Mouse (Mus musculus) heart, embryonic 13.5 days (tissue): ENCODE measurements around the gene Cyp3a57. TPM values are rescaled to one million over a fixed set of nuclear protein-coding genes. Genes with fewer than 3 reads are reported as not detected.
"Not testable (repeated sequence)": the region's sequence is repeated elsewhere in the genome, so short reads cannot be mapped to it uniquely, and the experiment has no call there.

Experiments
- ATAC-seq: fragments of 200-750 bp; cut with Nextera tagmentation; 2 replicates; pipeline ENCODE4 v1.8.0; 2017; ENCODE audit warnings: moderate TSS enrichment; ENCODE audit not compliant: insufficient number of reproducible peaks, low FRiP score, low TSS enrichment; ENCODE audit errors: extremely low read depth
- H3K27ac ChIP-seq: fragments of 300-500 bp; sonication (generic); replicated peaks from 2 replicates; pipeline ENCODE4 v1.5.1; 2015; ENCODE audit warnings: moderate library complexity, mild to moderate bottlenecking, inconsistent platforms
- H3K27me3 ChIP-seq: fragments of 300-500 bp; sonication (generic); replicated peaks from 2 replicates; pipeline ENCODE4 v1.6.1; 2015; ENCODE audit warnings: mild to moderate bottlenecking, inconsistent platforms
- H3K36me3 ChIP-seq: fragments of 300-500 bp; sonication (generic); 2 replicates; pipeline ENCODE4 v1.6.1; 2015; ENCODE audit warnings: mild to moderate bottlenecking, inconsistent platforms
- H3K4me1 ChIP-seq: fragments of 300-500 bp; sonication (generic); 2 replicates; pipeline ENCODE4 v1.6.1; 2015; ENCODE audit warnings: inconsistent platforms
- H3K4me2 ChIP-seq: fragments of 300-500 bp; sonication (generic); 2 replicates; pipeline ENCODE4 v1.6.1; 2015; ENCODE audit warnings: inconsistent platforms, mild to moderate bottlenecking, moderate library complexity
- H3K4me3 ChIP-seq: fragments of 300-500 bp; sonication (generic); 2 replicates; pipeline ENCODE4 v1.5.1; 2015; ENCODE audit warnings: moderate library complexity, mild to moderate bottlenecking, inconsistent platforms
- H3K9ac ChIP-seq: fragments of 300-500 bp; sonication (generic); 2 replicates; pipeline ENCODE4 v1.6.1; 2015; ENCODE audit warnings: inconsistent platforms, mild to moderate bottlenecking, moderate library complexity
- H3K9me3 ChIP-seq: fragments of 300-500 bp; sonication (generic); 2 replicates; pipeline ENCODE4 v1.6.1; 2016; ENCODE audit warnings: inconsistent platforms
- WGBS: fragments of 180-500 bp; shearing (Covaris S2); methylation state at CpG from one replicate; pipeline ENCODE4 v1.1.7; 2015; ENCODE audit warnings: mixed read lengths; 5-methylcytosine and 5-hydroxymethylcytosine counted together
- polyA plus RNA-seq: library from polyadenylated mRNA; unstranded; fragments of >200 nt; fragmentation: Nextera tagmentation; extraction: Ambion mirVana; gene quantifications from 2 replicates; pipeline ENCODE4 v1.2.1, GENCODE M21; 2015

Cyp3a57 gene
- polyA plus RNA-seq = not detected in 2 replicates

- no peaks in the 10 kb centered on the region for H3K4me1 ChIP-seq
- no peak within 1 kb of the TSS for H3K27ac ChIP-seq
- H3K4me2 ChIP-seq = no peak within 1 kb of the TSS
- WGBS = 65% methylated on average over 1 of the region's 1 CpGs
- no peaks in the 10 kb centered on the region for H3K36me3 ChIP-seq
- H3K27me3 ChIP-seq = no peaks in the 10 kb centered on the region
- no peak for ATAC-seq
- no peak within 1 kb of the TSS for H3K4me3 ChIP-seq
- H3K9me3 ChIP-seq = peaks cover 5% of the 10 kb centered on the region; the same call in 1 of the 2 replicates
- no peak within 1 kb of the TSS for H3K9ac ChIP-seq
Observed at GRCm38 (mm10) chr5:145344941-145345340, at the start of gene Cyp3a57. Cyp3a57 (plus strand) TSS chr5:145345279.

DNA sequence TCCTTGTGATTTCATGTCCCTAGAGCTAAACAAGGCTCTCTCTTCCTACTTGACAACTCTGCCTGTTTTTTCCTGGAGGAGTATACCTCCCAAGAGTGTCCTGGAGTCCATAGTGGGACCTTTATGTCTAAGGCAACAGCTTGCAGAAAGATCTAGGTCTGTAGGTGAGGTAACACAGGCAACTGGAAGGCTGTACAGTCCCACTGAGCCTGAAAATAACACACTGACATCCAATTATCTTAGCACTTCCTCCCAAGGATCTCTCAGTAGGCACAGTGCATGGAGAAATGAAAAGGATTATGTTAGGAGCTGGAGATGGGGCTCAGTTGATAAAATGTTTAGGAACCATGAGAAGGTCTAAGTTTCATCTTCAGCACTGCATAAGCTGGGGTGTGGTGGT is 44.6 kb upstream of the Cyp3a57 start:
- H3K4me2 ChIP-seq = no peak overlapping the region
- H3K9me3 ChIP-seq = no peaks in the 10 kb centered on the region
- H3K27me3 ChIP-seq = no peaks in the 10 kb centered on the region
- H3K36me3 ChIP-seq = peaks cover 3% of the 10 kb centered on the region; the same call in 1 of the 2 replicates
- no peaks in the 10 kb centered on the region for H3K4me1 ChIP-seq
- ATAC-seq = no peak
- no peak overlapping the region for H3K9ac ChIP-seq
- H3K27ac ChIP-seq = no peak overlapping the region
- H3K4me3 ChIP-seq = no peak overlapping the region

- not testable (repeated sequence) for H3K27me3 ChIP-seq, H3K9ac ChIP-seq, H3K4me1 ChIP-seq, ATAC-seq, H3K4me3 ChIP-seq, H3K27ac ChIP-seq, H3K36me3 ChIP-seq, H3K4me2 ChIP-seq, H3K9me3 ChIP-seq
- WGBS = 69% methylated on average over 4 of the region's 4 CpGs
Observed at GRCm38 (mm10) chr5:145301796-145302195, 43.3 kb upstream of the Cyp3a57 start.

DNA sequence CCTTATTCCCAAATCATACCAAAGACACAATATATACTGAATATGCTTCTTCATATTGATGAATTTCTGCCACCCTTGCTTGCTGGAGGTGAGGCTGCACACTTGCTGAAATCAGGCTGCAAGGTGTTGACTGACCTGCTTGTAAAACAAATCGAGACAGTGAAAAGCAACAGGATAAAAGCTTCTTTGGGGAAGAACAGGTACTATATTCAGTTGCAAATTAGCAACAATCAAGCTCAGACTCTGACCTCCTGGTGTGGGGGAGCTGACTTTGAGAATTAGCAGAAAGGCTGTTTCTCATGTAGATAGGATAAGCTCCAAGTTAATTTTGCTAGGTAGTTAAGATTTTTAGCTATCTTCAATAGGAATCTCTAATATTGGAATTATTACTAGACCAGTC is 42.7 kb upstream of the Cyp3a57 start:
- Histone ChIP-seq H3K9ac (no peak overlapping the region), H3K4me1 (no peaks in the 10 kb centered on the region), H3K27me3 (no peaks in the 10 kb centered on the region), H3K36me3 (no peaks in the 10 kb centered on the region), H3K4me2 (no peak overlapping the region), H3K4me3 (no peak overlapping the region), H3K9me3 (no peaks in the 10 kb centered on the region), H3K27ac (no peak overlapping the region)
- no peak for ATAC-seq
- 66% methylated on average over 1 of the region's 1 CpGs for WGBS

DNA sequence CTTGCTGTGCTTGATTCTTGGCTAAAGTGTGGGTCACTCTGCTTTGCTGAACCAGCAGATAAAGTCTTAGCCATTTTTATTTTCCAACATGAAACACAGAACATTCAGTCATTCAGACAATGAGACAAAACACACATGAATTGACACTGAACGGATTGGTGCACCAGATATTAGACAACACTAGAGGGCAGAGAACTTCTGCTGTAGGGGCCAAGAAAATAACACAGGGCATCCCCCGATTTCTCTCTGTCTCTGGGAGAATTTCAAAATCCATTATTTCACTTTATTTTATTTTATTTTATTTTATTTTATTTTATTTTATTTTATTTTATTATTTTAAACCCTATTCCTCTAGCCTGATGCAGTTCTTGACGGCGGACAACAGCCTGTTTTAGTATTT is 38.1 kb upstream of the Cyp3a57 start:
- H3K36me3 ChIP-seq, H3K4me1 ChIP-seq, H3K27ac ChIP-seq, H3K4me2 ChIP-seq, H3K27me3 ChIP-seq, ATAC-seq, H3K9ac ChIP-seq, H3K4me3 ChIP-seq, H3K9me3 ChIP-seq: not testable (repeated sequence)
- WGBS = 75% methylated on average over 4 of the region's 4 CpGs

DNA sequence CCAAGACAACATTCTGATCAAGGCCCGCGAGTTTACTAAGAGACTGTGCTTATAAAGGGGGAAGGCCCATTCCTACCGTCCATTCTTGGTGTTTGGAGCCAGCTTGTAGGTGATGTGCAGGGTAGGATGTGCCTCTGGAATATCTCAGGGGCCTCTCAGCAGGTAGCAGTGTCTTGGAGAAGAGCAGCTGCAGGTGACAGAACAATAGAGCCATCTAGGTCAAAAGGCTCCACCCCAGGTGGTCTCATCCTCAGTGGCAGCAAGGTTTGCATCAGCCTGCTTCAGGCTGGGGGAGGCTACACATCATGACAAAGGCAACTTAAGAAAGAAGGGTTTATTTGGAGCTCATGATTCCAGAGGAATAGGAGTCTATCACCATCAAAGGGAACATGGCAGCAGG is 37.3 kb upstream of the Cyp3a57 start:
- H3K9me3 ChIP-seq, H3K4me3 ChIP-seq, H3K36me3 ChIP-seq, H3K4me2 ChIP-seq, H3K27me3 ChIP-seq, ATAC-seq, H3K4me1 ChIP-seq, H3K27ac ChIP-seq, H3K9ac ChIP-seq: not testable (repeated sequence)
- 78% methylated on average over 3 of the region's 3 CpGs for WGBS

DNA sequence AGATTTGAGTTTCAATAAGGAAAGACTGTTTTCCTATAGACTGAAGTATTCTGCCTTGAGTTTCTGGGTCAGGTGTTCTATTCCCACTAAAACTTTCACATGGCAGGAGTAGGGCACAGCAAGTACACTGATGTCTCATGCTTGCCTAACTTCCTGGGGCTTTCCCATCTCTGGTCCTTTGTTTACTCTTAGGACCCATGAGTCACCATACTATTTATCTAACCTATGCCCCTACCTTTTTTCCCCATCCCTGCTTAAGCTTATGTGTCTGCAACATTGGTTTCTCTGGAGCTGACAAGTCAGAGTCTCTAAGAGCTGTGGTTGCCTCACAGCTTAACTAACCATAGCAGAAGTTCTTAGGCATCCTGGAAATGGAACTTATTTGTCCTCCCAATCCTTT is 31.2 kb upstream of the Cyp3a57 start:
- Histone ChIP-seq H3K36me3 (no peaks in the 10 kb centered on the region), H3K9ac (no peak overlapping the region), H3K4me2 (no peak overlapping the region), H3K9me3 (peaks cover 16% of the 10 kb centered on the region), H3K4me3 (no peak overlapping the region), H3K27me3 (no peaks in the 10 kb centered on the region), H3K27ac (no peak overlapping the region), H3K4me1 (no peaks in the 10 kb centered on the region)
- no peak for ATAC-seq

- ATAC-seq = no peak
- no peak overlapping the region for H3K4me2 ChIP-seq
- no peaks in the 10 kb centered on the region for H3K4me1 ChIP-seq
- no peaks in the 10 kb centered on the region for H3K36me3 ChIP-seq
- peaks cover 22% of the 10 kb centered on the region for H3K9me3 ChIP-seq
- H3K9ac ChIP-seq = no peak overlapping the region
- WGBS = 71% methylated on average over 1 of the region's 1 CpGs
- no peaks in the 10 kb centered on the region for H3K27me3 ChIP-seq
- no peak overlapping the region for H3K27ac ChIP-seq
- H3K4me3 ChIP-seq = no peak overlapping the region
Observed at GRCm38 (mm10) chr5:145317141-145317540, 27.9 kb upstream of the Cyp3a57 start.

DNA sequence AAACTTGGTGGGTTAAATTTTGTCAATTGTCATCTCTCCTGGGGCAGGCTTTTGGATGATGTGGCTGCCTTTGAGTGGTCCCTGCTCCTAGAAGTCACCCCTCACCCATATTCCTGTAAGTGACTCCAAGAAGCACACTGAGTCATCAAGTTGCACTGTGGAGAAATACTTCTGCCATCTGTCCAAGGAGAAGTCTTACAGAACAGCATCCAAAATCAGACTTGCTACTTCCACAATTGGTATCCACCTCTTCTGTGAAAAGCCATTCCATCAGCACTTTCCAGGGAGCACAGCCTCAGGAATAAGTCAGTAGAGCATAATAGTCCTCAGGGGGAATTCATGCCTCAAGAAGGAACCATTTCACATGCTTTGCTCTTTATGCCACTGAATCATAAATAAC is 6.3 kb upstream of the Cyp3a57 start:
- H3K9ac ChIP-seq, H3K9me3 ChIP-seq, H3K4me1 ChIP-seq, H3K27me3 ChIP-seq, H3K4me2 ChIP-seq, ATAC-seq, H3K27ac ChIP-seq, H3K4me3 ChIP-seq, H3K36me3 ChIP-seq: not testable (repeated sequence)

GRCm38 (mm10) chr5:145349697-145350096 is 4.6 kb downstream of the Cyp3a57 start:
- Histone ChIP-seq H3K27me3 (no peaks in the 10 kb centered on the region), H3K4me2 (no peak overlapping the region), H3K9me3 (peaks cover 9% of the 10 kb centered on the region; the same call in 1 of the 2 replicates), H3K27ac (no peak overlapping the region), H3K9ac (no peak overlapping the region), H3K4me1 (no peaks in the 10 kb centered on the region), H3K36me3 (no peaks in the 10 kb centered on the region), H3K4me3 (no peak overlapping the region)
- ATAC-seq = no peak

- Histone ChIP-seq H3K4me3 (no peak overlapping the region), H3K27me3 (no peaks in the 10 kb centered on the region), H3K9me3 (peaks cover 9% of the 10 kb centered on the region; the same call in 1 of the 2 replicates), H3K27ac (no peak overlapping the region), H3K9ac (no peak overlapping the region), H3K4me2 (no peak overlapping the region), H3K36me3 (no peaks in the 10 kb centered on the region), H3K4me1 (no peaks in the 10 kb centered on the region)
- ATAC-seq = no peak
- 67% methylated on average over 1 of the region's 1 CpGs for WGBS
Observed at GRCm38 (mm10) chr5:145353081-145353480, 8.0 kb downstream of the Cyp3a57 start.

GRCm38 (mm10) chr5:145415416-145415815 is 70.3 kb downstream of the Cyp3a57 start:
- peaks cover 55% of the 10 kb centered on the region for H3K9me3 ChIP-seq
- not testable (repeated sequence) for H3K9ac ChIP-seq, H3K4me2 ChIP-seq, H3K27me3 ChIP-seq, H3K4me1 ChIP-seq, H3K36me3 ChIP-seq, H3K4me3 ChIP-seq, H3K27ac ChIP-seq, ATAC-seq
- 76% methylated on average over 9 of the region's 9 CpGs for WGBS

- Histone ChIP-seq H3K9ac (no peak overlapping the region), H3K27me3 (no peaks in the 10 kb centered on the region), H3K27ac (no peak overlapping the region), H3K36me3 (no peaks in the 10 kb centered on the region), H3K4me3 (no peak overlapping the region), H3K4me1 (no peaks in the 10 kb centered on the region), H3K4me2 (no peak overlapping the region), H3K9me3 (peaks cover 24% of the 10 kb centered on the region; the same call in 1 of the 2 replicates)
- no peak for ATAC-seq
- 52% methylated on average over 1 of the region's 1 CpGs for WGBS
Observed at GRCm38 (mm10) chr5:145422287-145422686, 77.2 kb downstream of the Cyp3a57 start.
